Mouse (Mus musculus) left cerebral cortex, postnatal 25 days (tissue): Measurements from ENCODE around the gene Eif4g1. TPM values are rescaled to one million over a fixed set of nuclear protein-coding genes. Genes with fewer than 3 reads are reported as not detected.

Source experiments
- DNase-seq, 2 experiments: peaks; one replicate each; pipeline ENCODE4 v3.0.0; 2022; ENCODE audit warnings: low spot score in 2 of 2, mixed read lengths in 1 of 2
- intact Hi-C: fragments of 180-260 bp; cut with DNase I; formaldehyde crosslinking; loops from one replicate; pipeline ENCODE4 v1.15.1; 2025
- total RNA-seq, 2 experiments: library from RNA; stranded (reverse); gene quantifications; 2 replicates each; pipeline ENCODE4 v1.2.3; 2021

Eif4g1 gene
- total RNA-seq, 2 experiments from 2014 or later = 279 to 287 TPM

DNA sequence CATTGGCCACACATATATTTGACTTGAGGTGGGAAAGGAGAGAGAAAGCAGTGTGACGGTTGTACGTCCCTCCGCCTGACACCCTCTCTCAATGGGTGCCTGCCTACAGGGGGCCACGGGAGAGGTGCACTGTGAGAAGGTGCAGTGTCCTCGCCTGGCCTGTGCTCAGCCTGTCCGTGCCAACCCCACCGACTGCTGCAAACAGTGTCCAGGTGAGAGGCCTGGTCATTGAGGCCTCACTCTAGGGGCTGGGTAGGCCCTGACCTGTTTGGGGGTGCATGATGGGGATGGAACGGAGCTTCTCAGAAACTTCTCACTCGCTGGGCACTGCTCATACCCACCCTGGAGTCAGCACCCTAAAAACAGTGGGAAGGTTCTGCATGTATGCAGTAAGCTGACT, 71.7 kb downstream of the Eif4g1 start:
- DNase-seq = no peak
- intact Hi-C loops = no loop called here

Other genes starting within 250 kb of the Eif4g1 start
- gene Abcc5, start 241.9 kb upstream of the Eif4g1 start, total RNA-seq = 100 to 1,000 TPM; 209 to 242 TPM
- 10 to 100 TPM; 60.8 to 61.7 TPM for gene Eif2b5, start 169.5 kb upstream of the Eif4g1 start, total RNA-seq
- gene Dvl3, start 151.3 kb upstream of the Eif4g1 start, total RNA-seq = 10 to 100 TPM; 70.9 to 72.1 TPM
- 100 to 1,000 TPM; 900 to 913 TPM for gene Ap2m1, start 132.8 kb upstream of the Eif4g1 start, total RNA-seq
- 10 to 100 TPM; 82.5 to 91.4 TPM for gene Abcf3, start 119.7 kb upstream of the Eif4g1 start, total RNA-seq
- gene Vwa5b2, start 78.8 kb upstream of the Eif4g1 start, total RNA-seq = 10 to 100 TPM; 49.0 to 58.2 TPM
- 1 to 10 TPM; 1.8 to 2.7 TPM for gene Eef1akmt4, start 56.7 kb upstream of the Eif4g1 start, total RNA-seq
- gene Gm49333, start 56.7 kb upstream of the Eif4g1 start, total RNA-seq = not detected
- gene Alg3, start 56.6 kb upstream of the Eif4g1 start, total RNA-seq = 10 to 100 TPM; 12.9 to 14.4 TPM
- 100 to 1,000 TPM; 151 to 168 TPM for gene Camk2n2, start 47.0 kb upstream of the Eif4g1 start, total RNA-seq
- gene Ece2, start 38.5 kb upstream of the Eif4g1 start, total RNA-seq = 10 to 100 TPM; 21.5 to 26.8 TPM
- gene Psmd2, start 16.7 kb upstream of the Eif4g1 start, total RNA-seq = 100 to 1,000 TPM; 230 to 231 TPM
- 100 to 1,000 TPM; 319 to 375 TPM for gene Fam131a, start 24.9 kb downstream of the Eif4g1 start, total RNA-seq
- 10 to 100 TPM; 23.0 to 23.6 TPM for gene Polr2h, start 49.4 kb downstream of the Eif4g1 start, total RNA-seq
- gene Clcn2, start 49.4 kb downstream of the Eif4g1 start, total RNA-seq = 10 to 100 TPM; 58.7 to 60.9 TPM
- gene Chrd, start 64.8 kb downstream of the Eif4g1 start, total RNA-seq = 10 to 100 TPM; 31.1 to 40.6 TPM
- 1 to 10 TPM; 4.6 to 4.7 TPM for gene Thpo, start 66.2 kb downstream of the Eif4g1 start, total RNA-seq